Comparison of ENCODE assay signal across 15 mouse cellular contexts in genomic region chr5:45572816-45573215, GRCm38 (mm10). TPM values are rescaled to one million over a fixed set of nuclear protein-coding genes. Genes with fewer than 3 reads are reported as not detected.
DNase-seq lines count a peak whose midpoint lies in the region; ATAC-seq lines count a peak whose summit lies in the region.
"Had no signal": no experiment of that assay in that cellular context is flagged by ENCODE, and none has a peak within 500 bp of the region (broad histone marks: within the 10 kb centered on the region; RNA-seq: fewer than 3 reads in every experiment).

No protein-coding gene starts in this region.

- H3K4me2 ChIP-seq in liver, embryonic 11.5 days: no peak overlapping the region
- H3K4me2 ChIP-seq: heart, embryonic 12.5 days; stomach, embryonic 15.5 days had no signal

- no peaks in the 10 kb centered on the region for H3K9me3 ChIP-seq in limb, embryonic 10.5 days (replicated peaks)
- H3K9me3 ChIP-seq in liver, embryonic 11.5 days (ENCODE audit: control insufficient read depth, low read length): no peaks in the 10 kb centered on the region
- H3K9me3 ChIP-seq: heart, embryonic 12.5 days; hindbrain, embryonic 10.5 days; stomach, embryonic 15.5 days had no signal

- H3K9ac ChIP-seq in liver, embryonic 11.5 days (ENCODE audit: low read depth, low read length): no peak overlapping the region
- H3K9ac ChIP-seq: heart, embryonic 12.5 days; stomach, embryonic 15.5 days had no signal

- ATAC-seq in activated CD4-positive, CD25-positive, alpha-beta regulatory T cell, adult 4 months: no peak
- no peak for ATAC-seq in liver, embryonic 11.5 days (replicated peaks; ENCODE audit: low FRiP score)
- no peak for ATAC-seq in erythroid progenitor cell, adult 5-6 weeks (replicated peaks; ENCODE audit: low FRiP score, poor library complexity, severe bottlenecking)

- no peaks in the 10 kb centered on the region for H3K27me3 ChIP-seq in limb, embryonic 10.5 days (ENCODE audit: low read depth, poor library complexity, severe bottlenecking)
- no peaks in the 10 kb centered on the region for H3K27me3 ChIP-seq in liver, embryonic 11.5 days (replicated peaks; ENCODE audit: control insufficient read depth, insufficient read depth, low read length)
- H3K27me3 ChIP-seq: heart, embryonic 12.5 days; stomach, embryonic 15.5 days had no signal

- H3K4me3 ChIP-seq in limb, embryonic 10.5 days: no peak overlapping the region
- H3K4me3 ChIP-seq in liver, embryonic 11.5 days (ENCODE audit: low read depth, low read length): no peak overlapping the region
- H3K4me3 ChIP-seq: heart, embryonic 12.5 days; hindbrain, embryonic 10.5 days; stomach, embryonic 15.5 days had no signal

- peak; percentile 7 for DNase-seq in ES-CJ7 (ENCODE audit: low read depth, low spot score)
- peak; percentile 15 to 29 for DNase-seq in adrenal gland, postnatal 36 days
- peak; percentile 40 to 53 for DNase-seq in kidney, adult 8-10 months
- peak; percentile 41 for DNase-seq in limb, embryonic 10.5 days (ENCODE audit: low spot score)
- no peak for DNase-seq in liver, embryonic 11.5 days (ENCODE audit: low spot score)
- no peak for DNase-seq in thymus, postnatal 10 days (ENCODE audit: low spot score in 2 of 2)
- DNase-seq: cerebellum, adult 11-12 months; gastrocnemius, postnatal 10 days; right cerebral cortex, postnatal 4 days; thymus, postnatal 36 days had no signal

- H3K27ac ChIP-seq in limb, embryonic 10.5 days: no peak overlapping the region
- H3K27ac ChIP-seq in liver, embryonic 11.5 days (ENCODE audit: low read depth, low read length): no peak overlapping the region
- H3K27ac ChIP-seq: hindbrain, embryonic 10.5 days; stomach, embryonic 15.5 days had no signal

- H3K4me1 ChIP-seq in limb, embryonic 10.5 days: peaks cover 13% of the 10 kb centered on the region
- no peaks in the 10 kb centered on the region for H3K4me1 ChIP-seq in liver, embryonic 11.5 days (replicated peaks; ENCODE audit: control insufficient read depth, insufficient read depth, low read length)
- H3K4me1 ChIP-seq: heart, embryonic 12.5 days; stomach, embryonic 15.5 days had no signal

- 42% methylated on average over 5 of the region's 5 CpGs for WGBS in limb, embryonic 10.5 days
- WGBS in liver, embryonic 11.5 days: 61% methylated on average over 5 of the region's 5 CpGs

- no peaks in the 10 kb centered on the region for H3K36me3 ChIP-seq in limb, embryonic 10.5 days
- no peaks in the 10 kb centered on the region for H3K36me3 ChIP-seq in liver, embryonic 11.5 days (ENCODE audit: control insufficient read depth, insufficient read depth, low read length)
- H3K36me3 ChIP-seq: heart, embryonic 12.5 days; hindbrain, embryonic 10.5 days; stomach, embryonic 15.5 days had no signal

RNA-seq across cellular contexts. Expression of gene Med28, which starts 52.8 kb away (rescaled TPM):
- total RNA-seq in adrenal gland, postnatal 36 days (2021): 100 to 1,000 TPM in 1 of 2 experiments, 10 to 100 TPM in 1; 96.0 to 113 TPM
- polyA plus RNA-seq in limb, embryonic 10.5 days (2016; fragmentation: Nextera tagmentation; extraction: Ambion mirVana): 314 and 323 TPM in 2 replicates
- 100 to 1,000 TPM; 217 to 220 TPM for polyA plus RNA-seq in activated CD4-positive, CD25-positive, alpha-beta regulatory T cell, adult 4 months (2017; shearing (Covaris generic))
- 184 and 198 TPM in 2 replicates for polyA plus RNA-seq in liver, embryonic 11.5 days (2014; fragmentation: Nextera tagmentation; extraction: Ambion mirVana)
- 38.6 and 68.8 TPM in 2 replicates for total RNA-seq in erythroid progenitor cell, adult 5-6 weeks (2015; ENCODE audit: low replicate concordance)
- total RNA-seq in erythroid progenitor cell, adult 5-6 weeks (2017; ENCODE audit: low replicate concordance): 3.4 and 18.1 TPM in 2 replicates

Comparison
In these comparisons a context has a peak if more than half of its experiments do, and no peak if none do; other contexts are left out.
1. DNase-seq: peak in ES-CJ7 (single experiment), adrenal gland, postnatal 36 days (2 of 2), kidney, adult 8-10 months (2 of 2) and limb, embryonic 10.5 days (single experiment); none in liver, embryonic 11.5 days (single experiment) and thymus, postnatal 10 days (0 of 2).